Mouse (Mus musculus): Measurements from ENCODE around the gene Ano10.

GRCm38 (mm10) chr9:122152501-122152900 is 141.7 kb downstream of the Ano10 start:
- TF ChIP-seq CTCF (conservative IDR thresholded peaks at IDR 0.05; ENCODE audit: insufficient read depth, insufficient read length, low read depth, low read length) (no peak), POLR2A (IDR thresholded peaks at IDR 0.05; ENCODE audit: low read depth, low read length) (no peak)

Measured in kidney, adult 2 months (tissue).